Mouse (Mus musculus): ENCODE data around the gene Rbck1.

The Rbck1 gene

GRCm38 (mm10) chr2:152344361-152344760 lies 11.9 kb upstream of the Rbck1 start:
- DNase-seq (ENCODE audit: low read depth, low spot score) = no peak

- peak; percentile 87 for DNase-seq (ENCODE audit: low read depth, low spot score)
These were observed 11.1 kb upstream of the Rbck1 start, which contains the start of gene Trib3 for GRCm38 (mm10) chr2:152343329-152344213. Trib3 (minus strand) TSS chr2:152344032.

- DNase-seq (ENCODE audit: low read depth, low spot score) = peak; percentile 50
These were observed 7.3 kb upstream of the Rbck1 start for GRCm38 (mm10) chr2:152339631-152340179.

DNA sequence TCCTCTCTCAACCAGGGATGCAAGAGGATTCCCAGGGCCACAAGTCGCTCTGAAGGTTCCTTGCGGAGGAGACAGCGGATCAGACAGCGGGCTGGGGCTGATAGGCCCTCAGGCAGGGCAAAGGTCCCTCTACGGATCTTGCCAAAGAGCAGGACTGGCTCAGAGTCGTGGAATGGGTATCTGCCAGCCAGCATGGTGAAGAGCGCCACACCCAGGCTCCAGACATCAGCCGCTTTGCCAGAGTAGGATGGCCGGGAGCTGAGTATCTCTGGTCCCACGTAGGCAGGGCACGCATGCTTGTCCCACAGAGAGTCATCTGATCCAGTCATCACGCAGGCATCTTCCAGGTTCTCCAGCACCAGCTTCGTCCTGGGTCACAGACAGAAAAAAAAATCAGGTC lies 5.9 kb upstream of the Rbck1 start:
- DNase-seq (ENCODE audit: low read depth, low spot score) = no peak

GRCm38 (mm10) chr2:152337591-152338212 lies 5.2 kb upstream of the Rbck1 start:
- no peak for DNase-seq (ENCODE audit: low read depth, low spot score)

- DNase-seq (ENCODE audit: low read depth, low spot score) = no peak
These were observed 4.4 kb upstream of the Rbck1 start for GRCm38 (mm10) chr2:152336856-152337255.

DNA sequence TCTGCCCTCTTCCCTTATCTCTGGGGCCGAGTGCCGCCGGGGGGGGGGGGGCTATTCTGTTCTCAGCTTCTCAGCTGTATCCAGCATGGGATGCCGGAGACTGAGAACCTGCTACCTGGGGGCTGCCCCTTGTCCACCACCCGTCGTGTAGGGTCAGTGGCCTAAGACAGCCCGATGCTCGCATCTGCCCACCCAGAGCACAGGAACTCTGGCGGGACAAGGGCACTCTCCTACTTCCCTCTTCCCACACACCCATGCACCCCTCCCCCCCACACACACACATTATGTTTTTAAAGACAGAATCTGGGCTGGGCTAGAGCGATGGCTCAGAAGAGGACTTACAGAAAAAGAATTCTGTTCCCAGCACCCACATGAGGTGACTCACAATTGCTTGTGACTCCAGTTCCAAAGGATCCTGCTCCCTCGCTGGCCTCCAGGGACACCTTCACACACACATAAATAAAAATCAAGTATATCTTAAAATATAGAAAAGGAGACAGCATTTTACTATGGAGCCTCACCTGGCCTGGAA lies 2.9 kb upstream of the Rbck1 start:
- peak; percentile 69 for DNase-seq (ENCODE audit: low read depth, low spot score)

GRCm38 (mm10) chr2:152333345-152334006 lies 1.0 kb upstream of the Rbck1 start:
- DNase-seq (ENCODE audit: low read depth, low spot score) = no peak

- DNase-seq (ENCODE audit: low read depth, low spot score) = no peak
These were observed 1.5 kb downstream of the Rbck1 start for GRCm38 (mm10) chr2:152330858-152331423.

GRCm38 (mm10) chr2:152327980-152328379 lies 4.5 kb downstream of the Rbck1 start:
- no peak for DNase-seq (ENCODE audit: low read depth, low spot score)

DNA sequence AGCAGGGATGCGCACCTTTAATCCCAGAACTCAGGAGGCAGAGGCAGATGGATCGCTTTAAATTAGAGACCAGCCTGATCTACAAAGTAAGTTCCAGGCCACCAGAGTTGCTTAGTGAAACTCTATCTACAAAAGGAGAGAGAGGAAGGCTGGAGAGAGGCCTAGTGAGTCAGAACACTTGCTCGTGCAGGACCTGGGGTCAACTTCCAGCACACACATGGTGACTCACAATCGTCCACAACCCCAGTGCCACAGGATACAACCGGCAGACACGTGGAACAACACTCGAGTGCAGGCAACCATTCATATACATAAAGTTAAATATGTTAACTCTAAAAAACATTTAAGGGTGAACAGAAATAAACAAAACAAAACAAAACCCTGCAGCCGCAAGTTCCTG lies 5.8 kb downstream of the Rbck1 start:
- DNase-seq (ENCODE audit: low read depth, low spot score) = no peak

DNA sequence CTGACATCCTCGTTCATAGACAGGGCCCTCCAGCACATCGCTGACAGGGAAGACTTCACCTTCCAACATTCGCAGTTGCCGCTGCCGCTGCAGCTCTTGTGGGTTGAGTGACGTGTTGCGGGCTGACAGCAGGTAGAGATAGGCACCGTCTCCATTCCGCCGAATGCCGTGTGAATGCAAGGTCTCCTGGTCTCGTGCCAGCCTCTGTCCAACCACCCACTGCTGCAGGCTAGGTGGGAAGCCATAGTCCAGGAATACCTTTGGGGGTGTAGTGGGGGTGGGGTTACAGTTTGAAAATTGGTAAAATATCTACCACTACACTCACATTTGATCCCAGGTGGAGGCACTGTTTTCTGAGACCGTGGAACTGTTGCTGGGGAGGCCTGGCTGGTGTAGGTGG lies 6.3 kb downstream of the Rbck1 start:
- DNase-seq (ENCODE audit: low read depth, low spot score) = no peak

DNA sequence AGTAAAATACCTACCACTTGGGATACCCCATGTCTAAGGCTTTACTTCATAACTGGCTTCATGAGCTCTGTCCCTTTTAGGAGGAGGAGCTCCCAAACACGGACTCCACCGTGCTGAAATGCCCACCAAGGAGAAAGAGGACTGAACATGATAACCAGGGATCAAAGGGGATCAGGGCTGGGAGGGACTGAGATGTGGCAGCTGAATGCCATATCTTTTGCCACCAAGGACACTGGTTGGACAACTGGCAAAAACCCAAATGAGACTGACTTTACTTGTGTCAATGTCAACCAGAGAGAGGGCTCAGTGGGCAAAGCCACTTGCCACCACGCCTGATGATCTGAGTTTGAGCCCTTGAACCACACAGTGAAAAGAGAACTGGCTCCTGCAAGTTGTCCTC lies 7.6 kb downstream of the Rbck1 start:
- DNase-seq (ENCODE audit: low read depth, low spot score) = no peak

- DNase-seq (ENCODE audit: low read depth, low spot score) = peak; percentile 81
These were observed 8.5 kb downstream of the Rbck1 start for GRCm38 (mm10) chr2:152323971-152324370.

DNA sequence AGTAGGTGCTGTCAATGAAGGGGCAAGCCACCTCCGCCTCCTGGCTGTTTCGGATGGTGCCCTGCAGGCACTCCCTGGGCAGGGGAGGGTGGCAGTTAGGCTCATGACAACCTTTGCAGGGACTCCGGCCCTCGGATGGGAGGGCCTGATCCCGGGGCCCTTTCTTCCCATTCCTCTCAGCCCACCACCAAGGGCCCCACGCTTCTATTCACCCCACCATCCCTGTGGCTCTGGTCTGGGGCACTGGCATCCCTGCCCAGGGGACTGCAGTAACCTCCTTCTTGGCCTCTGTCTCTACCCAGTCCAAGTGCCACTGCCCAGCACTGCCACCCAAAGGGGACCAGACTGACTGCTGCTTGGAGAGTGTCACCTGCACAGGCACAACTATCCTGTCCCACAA lies 10.3 kb downstream of the Rbck1 start:
- no peak for DNase-seq (ENCODE audit: low read depth, low spot score)

- no peak for DNase-seq (ENCODE audit: low read depth, low spot score)
These were observed 10.9 kb downstream of the Rbck1 start for GRCm38 (mm10) chr2:152321558-152321957.

- no peak for DNase-seq (ENCODE audit: low read depth, low spot score)
These were observed 15.4 kb downstream of the Rbck1 start for GRCm38 (mm10) chr2:152317054-152317453.

DNA sequence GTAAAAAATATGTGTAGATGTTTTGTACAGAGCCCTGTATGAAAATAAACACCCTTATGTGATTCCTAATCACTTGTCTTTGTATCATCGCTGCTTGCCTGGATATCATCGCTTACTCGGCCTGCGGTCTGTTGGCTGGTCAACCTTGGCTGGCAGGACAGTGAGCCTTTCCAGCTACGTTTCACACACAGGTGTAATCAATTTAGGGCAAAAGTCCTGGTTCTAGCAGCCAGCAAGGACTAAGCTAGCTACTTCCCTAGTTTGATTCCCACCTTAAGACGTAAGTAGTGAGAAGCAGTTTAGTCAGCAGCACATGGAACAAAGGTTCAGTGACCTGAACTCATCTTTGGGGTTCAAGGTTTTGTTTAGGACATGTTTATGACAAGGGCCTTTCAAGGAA lies 18.5 kb downstream of the Rbck1 start:
- no peak for DNase-seq (ENCODE audit: low read depth, low spot score)

DNA sequence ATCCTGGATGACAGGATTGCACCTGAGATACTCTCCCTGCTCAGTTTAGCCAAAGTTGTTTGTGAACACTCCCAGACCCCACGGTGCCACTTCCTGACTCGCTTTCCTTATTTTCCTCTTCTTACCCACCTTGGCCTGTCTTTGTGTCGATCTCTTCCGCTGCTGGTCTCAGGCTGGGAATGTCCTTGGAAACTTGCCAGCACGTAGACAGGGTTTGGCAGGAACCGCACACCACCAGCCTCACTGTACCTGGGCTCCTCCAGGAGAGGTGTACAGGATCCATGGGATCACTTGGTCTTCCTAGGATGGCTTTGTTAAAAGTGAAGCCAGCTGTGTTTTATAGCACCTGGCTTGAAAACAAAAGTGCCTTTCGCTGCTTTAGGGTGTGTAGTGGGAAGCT lies 19.5 kb downstream of the Rbck1 start:
- DNase-seq (ENCODE audit: low read depth, low spot score) = peak; percentile 33

- no peak for DNase-seq (ENCODE audit: low read depth, low spot score)
These were observed 25.3 kb downstream of the Rbck1 start for GRCm38 (mm10) chr2:152307186-152307585.

DNA sequence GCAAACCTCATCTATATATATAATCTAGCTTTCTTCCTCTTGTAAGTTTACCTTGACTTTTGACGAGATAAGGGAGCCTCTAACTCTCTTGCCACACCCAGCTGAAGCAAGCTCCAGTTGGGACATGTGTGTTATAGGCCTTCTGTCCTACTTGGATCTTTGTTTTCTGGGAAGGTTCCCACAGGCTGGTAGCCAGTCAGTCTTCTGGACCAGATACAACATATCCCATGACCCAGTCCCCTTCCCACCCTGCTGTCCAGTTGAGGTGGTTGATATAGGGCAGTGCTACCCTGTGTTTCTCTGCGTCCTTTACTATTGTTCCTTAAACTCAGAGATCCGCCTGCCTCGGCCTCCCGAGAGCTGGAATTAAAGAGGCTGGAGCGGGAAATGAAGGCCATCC lies 27.0 kb downstream of the Rbck1 start:
- no peak for DNase-seq (ENCODE audit: low read depth, low spot score)

GRCm38 (mm10) chr2:152303781-152304180 lies 28.7 kb downstream of the Rbck1 start:
- no peak for DNase-seq (ENCODE audit: low read depth, low spot score)
